Mouse (Mus musculus): ENCODE measurements around the gene Tmem268.

Gene Tmem268

GRCm38 (mm10) chr4:63558407-63559081 lies at the start of gene Tmem268:
Gene Tmem268, plus strand, starts transcription at chr4:63558781.
- ChIA-PET CTCF (interaction anchor here in 1 of 4 experiments (1.9 kb wide), 1 partner anchor 190 kb away, joined by 5 read pairs; no protein-coding TSS in a partner anchor), POLR2A (interaction anchor here (0.6 to 12.4 kb wide), 32 partner anchors 9 to 1198 kb away, joined by 3 to 127 read pairs (median 4); partner anchors contain the start of genes Atp6v1g1 (in 4 of the 4), Fkbp15 (in 1 of the 4), Slc31a1 (in 1 of the 4) and Whrn (in 1 of the 4))

GRCm38 (mm10) chr4:63512921-63513320 lies 45.7 kb upstream of the Tmem268 start:
- ChIA-PET POLR2A (interaction anchor here in 2 of 4 experiments (0.5 to 1.2 kb wide), 2 partner anchors 34 to 46 kb away, joined by 3 to 5 read pairs; no protein-coding TSS in a partner anchor), CTCF (no interaction called here)

GRCm38 (mm10) chr4:63514454-63514984 lies 44.1 kb upstream of the Tmem268 start:
- POLR2A ChIA-PET, result interaction anchor here in 1 of 4 experiments (0.8 kb wide), 1 partner anchor 12 kb away, joined by 3 read pairs; no protein-coding TSS in a partner anchor
- CTCF ChIA-PET, result interaction anchor here in 1 of 4 experiments (0.6 kb wide), 1 partner anchor 114 kb away, joined by 3 read pairs; no protein-coding TSS in a partner anchor

GRCm38 (mm10) chr4:63515021-63515420 lies 43.6 kb upstream of the Tmem268 start:
- POLR2A ChIA-PET, result interaction anchor here in 2 of 4 experiments (0.6 to 0.9 kb wide), 3 partner anchors 11 to 430 kb away, joined by 3 to 8 read pairs (median 3); no protein-coding TSS in a partner anchor
- CTCF ChIA-PET, result interaction anchor here in 1 of 4 experiments (0.6 kb wide), 1 partner anchor 115 kb away, joined by 3 read pairs; no protein-coding TSS in a partner anchor

- CTCF ChIA-PET, result no interaction called here
- POLR2A ChIA-PET, result interaction anchor here in 1 of 4 experiments (2.4 kb wide), 1 partner anchor 23 kb away, joined by 7 read pairs; the partner anchor contains the start of gene Atp6v1g1
Observed at GRCm38 (mm10) chr4:63521813-63522419, 36.7 kb upstream of the Tmem268 start.

- ChIA-PET CTCF (interaction anchor here in 1 of 4 experiments (0.5 kb wide), 1 partner anchor 28 kb away, joined by 3 read pairs; no protein-coding TSS in a partner anchor), POLR2A (interaction anchor here in 3 of 4 experiments (0.6 to 1.9 kb wide), 13 partner anchors 9 to 662 kb away, joined by 3 to 6 read pairs (median 3); partner anchors contain the start of genes Atp6v1g1 (in 2 of the 3) and Whrn (in 1 of the 3))
Observed at GRCm38 (mm10) chr4:63525514-63525913, 33.1 kb upstream of the Tmem268 start.

GRCm38 (mm10) chr4:63528946-63529345 lies 29.6 kb upstream of the Tmem268 start:
- POLR2A ChIA-PET, result no interaction called here
- CTCF ChIA-PET, result no interaction called here

GRCm38 (mm10) chr4:63530409-63530808 lies 28.2 kb upstream of the Tmem268 start:
- POLR2A ChIA-PET, result no interaction called here
- CTCF ChIA-PET, result no interaction called here

GRCm38 (mm10) chr4:63537602-63538001 lies 21.0 kb upstream of the Tmem268 start:
- CTCF ChIA-PET, result no interaction called here
- POLR2A ChIA-PET, result interaction anchor here in 2 of 4 experiments (1.1 to 1.6 kb wide), 2 partner anchors 12 to 22 kb away, joined by 3 read pairs; no protein-coding TSS in a partner anchor

GRCm38 (mm10) chr4:63542209-63542608 lies 16.4 kb upstream of the Tmem268 start:
- CTCF ChIA-PET, result no interaction called here
- POLR2A ChIA-PET, result interaction anchor here in 1 of 4 experiments (1.1 kb wide), 1 partner anchor 14 kb away, joined by 3 read pairs; no protein-coding TSS in a partner anchor

- POLR2A ChIA-PET, result interaction anchor here (0.6 to 7.8 kb wide), 36 partner anchors 9 to 155 kb away, joined by 3 to 127 read pairs (median 5); partner anchors contain the start of genes Tmem268 (in 3 of the 4) and Whrn (in 2 of the 4)
Observed at GRCm38 (mm10) chr4:63543746-63544493, 14.7 kb upstream of the Tmem268 start.

GRCm38 (mm10) chr4:63544494-63545230 lies 13.9 kb upstream of the Tmem268 start, which contains the start of gene Atp6v1g1:
Gene Atp6v1g1, plus strand, starts transcription at chr4:63544772.
- ChIA-PET POLR2A (interaction anchor here (0.6 to 7.8 kb wide), 37 partner anchors 10 to 328 kb away, joined by 3 to 127 read pairs (median 5); partner anchors contain the start of genes Tmem268 (in 3 of the 4) and Whrn (in 2 of the 4)), CTCF (interaction anchor here in 1 of 4 experiments (1.2 kb wide), 1 partner anchor 134 kb away, joined by 3 read pairs; no protein-coding TSS in a partner anchor)

More at GRCm38 (mm10) chr4:63543746-63544493, 14.7 kb upstream of the Tmem268 start:
- CTCF ChIA-PET, result interaction anchor here in 1 of 4 experiments (1.2 kb wide), 1 partner anchor 133 kb away, joined by 3 read pairs; no protein-coding TSS in a partner anchor

- ChIA-PET POLR2A (interaction anchor here (0.5 to 7.8 kb wide), 26 partner anchors 11 to 328 kb away, joined by 3 to 127 read pairs (median 5); partner anchors contain the start of genes Tmem268 (in 3 of the 4) and Whrn (in 2 of the 4)), CTCF (interaction anchor here in 2 of 4 experiments (0.6 to 1.2 kb wide), 2 partner anchors 135 to 142 kb away, joined by 3 read pairs; no protein-coding TSS in a partner anchor)
Observed at GRCm38 (mm10) chr4:63545231-63545958, 13.2 kb upstream of the Tmem268 start.

- ChIA-PET POLR2A (interaction anchor here in 3 of 4 experiments (0.9 to 7.8 kb wide), 7 partner anchors 10 to 138 kb away, joined by 3 to 127 read pairs (median 14); partner anchors contain the start of genes Tmem268 (in 3 of the 3) and Whrn (in 1 of the 3)), CTCF (interaction anchor here in 1 of 4 experiments (0.7 kb wide), 1 partner anchor 72 kb away, joined by 3 read pairs; no protein-coding TSS in a partner anchor)
Observed at GRCm38 (mm10) chr4:63546441-63547055, 12.0 kb upstream of the Tmem268 start.

GRCm38 (mm10) chr4:63547799-63548198 lies 10.8 kb upstream of the Tmem268 start:
- ChIA-PET POLR2A (interaction anchor here in 3 of 4 experiments (0.7 to 7.8 kb wide), 6 partner anchors 9 to 1003 kb away, joined by 3 to 127 read pairs (median 30); partner anchors contain the start of gene Tmem268 (in 3 of the 3)), CTCF (no interaction called here)

GRCm38 (mm10) chr4:63548491-63548890 lies 10.1 kb upstream of the Tmem268 start:
- CTCF ChIA-PET, result no interaction called here

More at GRCm38 (mm10) chr4:63548491-63548890, 10.1 kb upstream of the Tmem268 start:
- POLR2A ChIA-PET, result interaction anchor here in 2 of 4 experiments (0.8 to 7.8 kb wide), 3 partner anchors 8 to 65 kb away, joined by 3 to 127 read pairs (median 107); partner anchors contain the start of gene Tmem268 (in 2 of the 2)
